Mouse (Mus musculus) midbrain, embryonic 13.5 days (tissue): ENCODE measurements at regions not wholly inside any gene's neighbourhood (a gene's known extent, or its start where the extent isn't known, plus 50 kb on each side); places are given as distances from the start of the nearest gene placed in this dataset.
A peak's percentile ranks its signal among the peaks of the same experiment; 100 is the strongest.
"Not testable (repeated sequence)": the region's sequence is repeated elsewhere in the genome, so short reads cannot be mapped to it uniquely, and the experiment has no call there.

ENCODE experiments used
- ATAC-seq: fragments of 200-750 bp; cut with Nextera tagmentation; 2 replicates; pipeline ENCODE4 v1.8.0; 2017; ENCODE audit warnings: mild to moderate bottlenecking, moderate TSS enrichment, moderate library complexity
- H3K27ac ChIP-seq: fragments of 300-500 bp; sonication (generic); 2 replicates; pipeline ENCODE4 v1.5.1; 2015; ENCODE audit warnings: inconsistent platforms, mild to moderate bottlenecking, moderate library complexity
- H3K27me3 ChIP-seq: fragments of 300-500 bp; sonication (generic); 2 replicates; pipeline ENCODE4 v1.6.1; 2015; ENCODE audit warnings: mild to moderate bottlenecking, inconsistent platforms
- H3K36me3 ChIP-seq: fragments of 300-500 bp; sonication (generic); 2 replicates; pipeline ENCODE4 v1.6.1; 2015; ENCODE audit warnings: mild to moderate bottlenecking, inconsistent platforms
- H3K4me1 ChIP-seq: fragments of 300-500 bp; sonication (generic); replicated peaks from 2 replicates; pipeline ENCODE4 v1.6.1; 2015; ENCODE audit warnings: inconsistent platforms
- H3K4me2 ChIP-seq: fragments of 300-500 bp; sonication (generic); replicated peaks from 2 replicates; pipeline ENCODE4 v1.6.1; 2015; ENCODE audit warnings: moderate library complexity, mild to moderate bottlenecking, inconsistent platforms
- H3K4me3 ChIP-seq: fragments of 300-500 bp; sonication (generic); replicated peaks from 2 replicates; pipeline ENCODE4 v1.5.1; 2015; ENCODE audit warnings: mild to moderate bottlenecking, inconsistent platforms
- H3K9ac ChIP-seq: fragments of 300-500 bp; sonication (generic); replicated peaks from 2 replicates; pipeline ENCODE4 v1.6.1; 2015; ENCODE audit warnings: mild to moderate bottlenecking, inconsistent platforms
- H3K9me3 ChIP-seq: fragments of 300-500 bp; sonication (generic); 2 replicates; pipeline ENCODE4 v1.6.1; 2016; ENCODE audit warnings: mild to moderate bottlenecking, inconsistent platforms
- WGBS: fragments of 180-500 bp; shearing (Covaris S2); methylation state at CpG from one replicate; pipeline ENCODE4 v1.1.7; 2015; 5-methylcytosine and 5-hydroxymethylcytosine counted together

DNA sequence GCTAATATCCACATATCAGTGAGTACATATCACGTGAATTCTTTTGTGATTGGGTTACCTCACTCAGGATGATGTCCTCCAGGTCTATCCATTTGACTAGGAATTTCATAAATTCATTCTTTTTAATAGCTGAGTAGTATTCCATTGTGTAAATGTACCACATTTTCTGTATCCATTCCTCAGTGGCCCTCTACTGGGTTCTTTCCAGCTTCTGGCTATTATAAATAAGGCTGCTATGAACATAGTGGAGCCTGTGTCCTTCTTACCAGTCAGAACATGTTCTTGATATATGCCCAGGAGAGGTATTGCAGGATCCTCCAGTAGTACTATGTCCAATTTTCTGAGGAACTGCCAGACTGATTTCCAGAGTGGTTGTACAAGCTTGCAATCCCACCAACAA is 884.0 kb upstream of the Lrrc4c start:
- 69% methylated on average over 1 of the region's 1 CpGs for WGBS
- H3K27me3 ChIP-seq, H3K4me3 ChIP-seq: not testable (repeated sequence)

DNA sequence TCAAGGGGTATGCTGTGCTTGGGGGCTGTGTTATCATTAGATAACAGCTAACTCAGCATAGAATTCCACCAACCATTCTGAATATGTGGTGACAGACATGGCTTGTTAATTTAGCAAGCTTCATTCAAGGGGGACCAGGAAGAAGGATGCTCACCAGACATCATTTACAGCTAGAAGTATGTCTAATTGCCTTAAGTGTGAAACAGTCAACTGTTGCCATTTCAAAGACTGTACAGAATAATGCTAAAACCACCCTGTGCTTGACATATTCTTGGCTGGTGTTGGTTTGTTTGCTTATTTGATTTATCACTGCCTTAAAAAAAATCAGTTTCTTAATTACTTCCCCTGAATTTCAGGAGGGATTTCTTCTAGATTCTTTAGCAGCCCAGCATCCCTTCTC is 877.0 kb upstream of the Lrrc4c start:
- no peaks in the 10 kb centered on the region for H3K4me1 ChIP-seq
- no peak overlapping the region for H3K27ac ChIP-seq
- H3K4me3 ChIP-seq, result no peak overlapping the region
- H3K4me2 ChIP-seq, result no peak overlapping the region
- no peak overlapping the region for H3K9ac ChIP-seq
- H3K27me3 ChIP-seq, result no peaks in the 10 kb centered on the region
- ATAC-seq, result no peak
- no peaks in the 10 kb centered on the region for H3K9me3 ChIP-seq
- H3K36me3 ChIP-seq, result no peaks in the 10 kb centered on the region

More for the DNA sequence above, 884.0 kb upstream of the Lrrc4c start:
- not testable (repeated sequence) for H3K9me3 ChIP-seq, H3K9ac ChIP-seq, H3K36me3 ChIP-seq, H3K4me1 ChIP-seq, H3K27ac ChIP-seq, H3K4me2 ChIP-seq, ATAC-seq

DNA sequence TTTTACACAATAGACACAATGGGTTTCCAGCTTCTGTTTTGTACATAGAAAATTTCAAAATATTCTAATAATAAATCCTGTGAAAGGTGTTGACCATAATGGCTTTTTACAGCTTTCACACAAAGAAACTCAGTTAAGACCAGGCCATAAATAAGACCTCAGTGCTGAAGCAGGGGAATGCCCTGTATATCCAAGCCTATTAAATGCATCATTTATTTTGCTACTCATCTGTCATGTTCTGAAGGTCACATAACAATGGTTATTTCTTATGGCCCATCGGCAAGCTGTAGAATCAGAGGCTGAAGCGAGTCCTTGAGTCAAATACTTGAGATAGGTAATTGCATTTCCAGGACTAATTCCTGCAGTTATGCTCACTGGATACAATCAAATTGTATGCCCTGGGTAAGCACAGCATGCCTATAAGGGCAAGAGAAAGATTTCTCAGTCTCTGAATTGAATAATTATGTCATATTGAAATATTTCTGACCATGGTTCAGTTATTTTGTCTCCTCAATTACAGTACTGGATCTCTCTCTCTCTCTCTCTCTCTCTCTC is 874.6 kb upstream of the Lrrc4c start:
- WGBS, result 77% methylated on average over 2 of the region's 2 CpGs
- no peak overlapping the region for H3K4me2 ChIP-seq
- no peak overlapping the region for H3K9ac ChIP-seq
- no peaks in the 10 kb centered on the region for H3K4me1 ChIP-seq
- no peaks in the 10 kb centered on the region for H3K27me3 ChIP-seq
- H3K27ac ChIP-seq, result no peak overlapping the region
- H3K9me3 ChIP-seq, result no peaks in the 10 kb centered on the region
- no peaks in the 10 kb centered on the region for H3K36me3 ChIP-seq
- ATAC-seq, result no peak
- no peak overlapping the region for H3K4me3 ChIP-seq

DNA sequence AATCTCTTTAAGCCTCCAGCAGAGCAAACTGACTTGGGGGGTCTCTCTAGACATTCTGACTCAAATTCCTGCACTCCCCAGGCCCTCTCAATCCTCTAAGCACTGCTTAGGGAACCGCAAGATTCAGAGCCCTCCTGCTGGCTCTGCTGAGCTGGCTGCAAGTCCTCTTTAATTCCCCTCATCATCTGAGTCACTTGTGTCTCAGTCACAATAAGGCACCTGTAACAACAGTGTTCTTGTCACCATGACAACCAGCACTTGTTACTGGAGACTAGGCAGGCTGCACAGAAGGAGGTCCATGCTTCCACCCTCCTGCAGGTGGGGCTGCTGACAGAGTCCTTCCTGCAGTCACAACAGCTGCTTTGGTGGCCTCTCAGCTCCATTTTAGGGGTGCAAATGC is 869.1 kb upstream of the Lrrc4c start:
- WGBS, result 8% methylated on average over 1 of the region's 1 CpGs
- peaks cover 5% of the 10 kb centered on the region for H3K4me1 ChIP-seq
- peak; percentile 91 for ATAC-seq
- H3K4me2 ChIP-seq, result no peak overlapping the region
- H3K27ac ChIP-seq, result no peak overlapping the region
- no peak overlapping the region for H3K4me3 ChIP-seq
- H3K9me3 ChIP-seq, result no peaks in the 10 kb centered on the region
- no peaks in the 10 kb centered on the region for H3K36me3 ChIP-seq
- H3K27me3 ChIP-seq, result no peaks in the 10 kb centered on the region
- no peak overlapping the region for H3K9ac ChIP-seq

DNA sequence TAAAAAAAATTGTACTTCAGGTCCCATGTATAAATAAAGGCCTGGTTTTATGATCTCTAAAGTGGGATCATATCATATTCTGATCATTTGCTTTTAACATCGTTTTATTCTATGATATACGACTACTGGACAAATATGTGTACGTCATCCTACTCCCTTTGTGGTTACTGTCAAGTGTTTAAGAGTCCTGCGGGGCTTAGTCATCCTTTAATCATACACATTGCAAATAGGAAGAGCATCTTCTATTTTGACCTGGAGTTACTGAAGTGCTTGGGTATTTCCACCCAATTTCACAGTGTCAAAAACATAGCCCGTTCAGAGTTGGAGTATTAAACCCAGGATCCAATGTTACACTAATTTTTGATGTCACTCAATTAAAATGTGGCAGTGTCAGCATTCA is 838.1 kb upstream of the Lrrc4c start:
- Histone ChIP-seq H3K27me3 (no peaks in the 10 kb centered on the region), H3K27ac (no peak overlapping the region), H3K9ac (no peak overlapping the region), H3K36me3 (no peaks in the 10 kb centered on the region), H3K4me2 (no peak overlapping the region), H3K4me3 (no peak overlapping the region), H3K4me1 (no peaks in the 10 kb centered on the region), H3K9me3 (no peaks in the 10 kb centered on the region)
- WGBS, result 92% methylated on average over 5 of the region's 5 CpGs
- no peak for ATAC-seq

DNA sequence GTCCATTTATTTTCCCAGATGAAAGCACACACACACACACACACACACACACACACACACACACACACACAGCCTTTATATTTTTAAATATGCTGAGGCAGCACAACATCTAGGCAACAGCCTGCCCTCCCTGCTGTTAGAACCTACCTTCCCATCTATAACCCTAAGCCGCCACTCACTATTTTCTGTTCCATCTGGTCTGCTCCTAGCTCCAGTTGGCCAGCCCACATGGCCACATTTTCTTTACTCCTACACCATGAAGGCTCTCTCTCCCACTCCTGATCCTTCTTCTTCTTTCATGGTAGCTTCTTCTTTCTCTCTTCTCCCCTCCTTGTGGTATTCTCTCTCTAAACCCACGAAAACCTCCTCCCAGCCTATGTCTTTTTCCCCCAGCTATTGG is 834.6 kb upstream of the Lrrc4c start:
- Histone ChIP-seq H3K27me3 (no peaks in the 10 kb centered on the region), H3K27ac (no peak overlapping the region), H3K4me3 (no peak overlapping the region), H3K9me3 (no peaks in the 10 kb centered on the region), H3K4me1 (no peaks in the 10 kb centered on the region), H3K36me3 (no peaks in the 10 kb centered on the region), H3K9ac (no peak overlapping the region), H3K4me2 (no peak overlapping the region)
- 90% methylated on average over 2 of the region's 2 CpGs for WGBS
- ATAC-seq, result no peak

DNA sequence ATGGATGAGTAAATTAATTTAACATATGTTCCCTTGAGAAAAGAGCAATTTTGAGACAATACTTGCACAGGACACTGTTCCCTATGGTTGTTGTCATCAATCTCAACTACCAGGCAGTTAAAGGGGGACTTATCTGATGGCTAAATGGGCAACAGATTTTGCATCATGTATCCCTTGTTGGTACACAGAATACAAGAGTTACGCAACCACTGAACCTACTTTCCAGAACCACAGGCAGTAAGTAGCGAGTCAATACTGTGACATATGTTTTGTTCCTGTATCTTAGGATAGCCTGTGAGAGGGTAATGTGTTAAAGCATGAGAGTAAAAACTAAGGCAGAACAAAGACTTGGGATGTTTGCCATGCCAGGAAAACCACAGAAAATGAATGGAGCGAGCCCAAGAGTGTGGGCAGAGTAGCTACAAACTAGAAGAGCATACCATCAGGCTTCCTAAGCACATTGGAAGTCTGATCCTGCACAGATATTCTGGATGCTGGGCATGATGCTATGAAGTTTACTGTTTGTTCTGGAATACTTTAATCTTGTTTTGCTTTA is 830.3 kb upstream of the Lrrc4c start:
- H3K4me3 ChIP-seq, result no peak overlapping the region
- ATAC-seq, result no peak
- WGBS, result 96% methylated on average over 3 of the region's 3 CpGs

DNA sequence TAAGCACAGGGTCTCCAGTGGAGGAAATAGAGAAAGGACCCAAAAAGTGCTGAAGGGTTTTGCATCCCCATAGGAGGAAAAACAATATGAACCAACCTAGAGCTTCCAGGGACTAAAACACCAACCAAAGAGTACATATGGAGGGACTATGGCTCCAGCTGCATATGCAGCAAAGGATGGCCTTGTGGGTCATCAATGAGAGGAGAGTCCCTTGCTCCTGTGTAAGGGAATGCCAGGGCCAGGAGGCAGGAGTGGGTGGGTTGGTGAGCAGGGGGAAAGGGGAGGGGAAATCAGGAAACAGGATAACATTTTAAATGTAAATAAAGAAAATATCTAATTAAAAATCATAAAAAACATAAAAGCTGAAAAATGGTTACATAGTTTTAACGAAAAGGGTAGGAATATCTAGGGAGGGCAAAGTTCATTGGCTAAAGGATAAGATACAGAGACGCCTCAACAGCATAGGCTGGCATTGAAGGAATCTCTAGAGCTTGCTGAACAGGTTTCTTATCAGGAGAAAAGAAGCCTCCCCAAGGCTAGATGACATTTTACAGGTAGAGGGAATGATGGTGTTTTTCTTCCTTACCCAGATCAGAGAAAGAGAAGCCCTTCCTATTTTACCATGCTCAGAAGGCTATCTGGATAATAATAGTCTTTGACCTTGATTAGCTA is 823.8 kb upstream of the Lrrc4c start:
- Histone ChIP-seq H3K36me3 (no peaks in the 10 kb centered on the region), H3K27ac (no peak overlapping the region), H3K9ac (no peak overlapping the region), H3K4me3 (no peak overlapping the region), H3K4me2 (no peak overlapping the region), H3K9me3 (0 out of 2 replicates have a peak, but pooled peaks cover 3% of the 10 kb centered on the region), H3K27me3 (no peaks in the 10 kb centered on the region), H3K4me1 (no peaks in the 10 kb centered on the region)
- ATAC-seq, result no peak
- WGBS, result 91% methylated on average over 2 of the region's 2 CpGs

More for the DNA sequence above, 830.3 kb upstream of the Lrrc4c start:
- H3K4me1 ChIP-seq, result no peaks in the 10 kb centered on the region
- H3K9ac ChIP-seq, result no peak overlapping the region
- H3K4me2 ChIP-seq, result no peak overlapping the region
- H3K9me3 ChIP-seq, result no peaks in the 10 kb centered on the region
- H3K36me3 ChIP-seq, result no peaks in the 10 kb centered on the region
- H3K27ac ChIP-seq, result no peak overlapping the region
- no peaks in the 10 kb centered on the region for H3K27me3 ChIP-seq

DNA sequence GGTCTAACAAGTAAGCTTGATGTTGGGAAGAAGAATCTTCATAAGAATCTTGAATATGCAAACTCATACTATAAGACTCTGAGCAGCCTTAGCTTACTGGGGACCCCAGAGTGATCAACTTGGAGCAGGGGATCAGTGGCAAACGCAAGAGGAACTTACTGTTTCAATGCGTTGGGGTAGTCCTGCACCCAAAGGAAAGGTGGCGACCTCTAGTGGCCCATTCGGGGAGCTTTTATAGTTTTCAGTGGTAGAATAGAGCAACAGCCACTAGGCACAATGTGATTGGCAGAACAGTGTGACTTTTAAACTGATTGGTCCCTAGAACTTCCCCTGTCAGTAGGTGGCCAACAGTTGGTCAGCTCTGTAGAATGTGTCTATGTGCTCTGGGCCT is 823.3 kb upstream of the Lrrc4c start:
- no peak overlapping the region for H3K27ac ChIP-seq

DNA sequence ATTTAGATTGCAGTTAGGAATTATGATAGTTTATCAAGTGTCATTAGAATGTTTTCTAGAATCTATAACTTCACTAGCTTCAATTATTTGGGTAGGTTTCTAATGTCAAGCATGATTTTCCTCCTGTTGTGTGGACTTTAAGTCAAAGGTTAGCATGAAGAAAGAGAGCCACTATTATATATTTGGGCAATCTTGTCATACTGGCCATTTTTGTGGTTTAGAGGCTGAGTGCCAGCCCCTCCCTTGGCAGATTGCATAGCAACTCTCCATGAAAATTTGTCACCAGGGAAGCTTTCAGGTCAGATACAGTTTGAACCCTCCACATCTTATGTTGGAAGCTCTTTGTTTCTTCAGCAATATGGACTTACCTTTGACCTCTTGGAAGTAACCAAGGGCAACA is 806.7 kb upstream of the Lrrc4c start:
- Histone ChIP-seq H3K9me3 (no peaks in the 10 kb centered on the region), H3K4me1 (no peaks in the 10 kb centered on the region), H3K27me3 (no peaks in the 10 kb centered on the region), H3K9ac (no peak overlapping the region), H3K4me3 (no peak overlapping the region), H3K36me3 (no peaks in the 10 kb centered on the region), H3K4me2 (no peak overlapping the region), H3K27ac (no peak overlapping the region)
- no peak for ATAC-seq

More for the DNA sequence above, 823.3 kb upstream of the Lrrc4c start:
- no peaks in the 10 kb centered on the region for H3K36me3 ChIP-seq
- H3K4me3 ChIP-seq, result no peak overlapping the region
- no peak overlapping the region for H3K9ac ChIP-seq
- 52% methylated on average over 4 of the region's 4 CpGs for WGBS
- H3K4me2 ChIP-seq, result no peak overlapping the region
- no peaks in the 10 kb centered on the region for H3K27me3 ChIP-seq
- H3K9me3 ChIP-seq, result 0 out of 2 replicates have a peak, but pooled peaks cover 3% of the 10 kb centered on the region
- H3K4me1 ChIP-seq, result no peaks in the 10 kb centered on the region
- no peak for ATAC-seq

DNA sequence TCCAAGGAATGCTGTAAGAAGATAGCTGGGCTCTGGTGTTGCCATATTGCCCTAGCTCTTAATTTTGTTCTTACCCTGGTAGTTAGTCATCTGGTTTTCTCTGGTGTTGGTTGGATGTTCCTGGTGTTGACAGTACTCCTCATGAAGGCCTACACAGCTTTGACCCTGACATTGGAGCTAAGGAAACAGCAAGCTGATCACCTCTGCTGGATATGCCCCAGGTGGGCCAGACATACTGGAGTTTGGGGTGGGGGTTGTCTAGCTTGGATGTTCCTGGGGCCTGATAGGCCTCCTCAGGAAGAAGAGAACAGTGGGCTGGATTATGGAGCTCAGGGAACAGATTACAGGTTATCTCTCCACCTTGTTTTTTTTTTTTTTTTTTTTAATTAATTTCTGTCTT is 796.3 kb upstream of the Lrrc4c start:
- Histone ChIP-seq H3K27me3 (no peaks in the 10 kb centered on the region), H3K9me3 (no peaks in the 10 kb centered on the region), H3K27ac (no peak overlapping the region), H3K4me3 (no peak overlapping the region), H3K9ac (no peak overlapping the region), H3K4me2 (no peak overlapping the region), H3K4me1 (0 out of 2 replicates have a peak, but pooled peaks cover 2% of the 10 kb centered on the region), H3K36me3 (no peaks in the 10 kb centered on the region)
- ATAC-seq, result no peak

DNA sequence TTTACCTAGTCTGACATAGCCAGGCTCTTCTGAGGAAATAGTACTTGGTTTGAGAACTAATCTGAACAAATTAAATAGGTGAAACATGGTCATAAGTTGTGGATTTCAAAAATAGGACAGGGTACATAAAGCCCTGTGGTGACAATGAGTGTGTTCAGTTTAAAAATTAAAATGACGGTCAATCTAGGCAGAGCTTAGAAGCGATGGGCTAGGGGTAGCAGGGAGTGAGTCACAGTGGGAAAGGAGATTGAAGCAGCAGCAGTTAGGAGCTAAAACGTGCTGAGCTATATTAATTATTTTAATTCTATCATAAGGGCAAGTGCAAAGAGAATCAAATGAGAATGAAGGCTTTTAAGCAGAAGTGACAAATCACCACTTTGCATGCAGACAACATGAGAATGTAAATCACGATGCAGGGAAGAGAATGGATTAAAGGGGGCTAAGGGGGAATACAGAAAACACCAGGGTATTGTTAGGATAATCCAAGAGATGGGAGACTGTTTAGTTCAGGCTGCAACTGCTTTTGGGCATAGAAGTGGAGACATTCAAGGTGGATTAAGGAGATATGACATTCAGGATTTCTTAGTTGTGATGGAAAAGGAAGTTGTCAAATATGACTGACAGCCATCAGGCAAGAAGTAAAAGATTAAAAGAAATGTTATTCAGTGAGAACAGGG is 793.2 kb upstream of the Lrrc4c start:
- no peaks in the 10 kb centered on the region for H3K9me3 ChIP-seq
- no peak overlapping the region for H3K4me3 ChIP-seq
- peak; percentile 73 for ATAC-seq
- 0 out of 2 replicates have a peak, but pooled peaks cover 2% of the 10 kb centered on the region for H3K4me1 ChIP-seq
- no peak overlapping the region for H3K4me2 ChIP-seq
- no peak overlapping the region for H3K9ac ChIP-seq
- H3K27me3 ChIP-seq, result no peaks in the 10 kb centered on the region
- H3K36me3 ChIP-seq, result no peaks in the 10 kb centered on the region
- no peak overlapping the region for H3K27ac ChIP-seq
- 25% methylated on average over 4 of the region's 4 CpGs for WGBS
